Mouse (Mus musculus) thymus, adult 2 months (tissue): ENCODE measurements at regions not wholly inside any gene's neighbourhood (a gene's known extent, or its start where the extent isn't known, plus 50 kb on each side); places are given as distances from the start of the nearest gene placed in this dataset.

Source experiments
- DNase-seq: peaks from one replicate; pipeline ENCODE4 v3.0.0; 2021
- H3K27ac ChIP-seq: fragments of 200-500 bp; 2 replicates; pipeline ENCODE4 v1.5.1; 2012; ENCODE audit warnings: low read length, control low read depth; ENCODE audit not compliant: control insufficient read depth, insufficient read depth
- H3K27me3 ChIP-seq: fragments of 200-500 bp; 2 replicates; pipeline ENCODE4 v1.6.1; 2012; ENCODE audit warnings: mild to moderate bottlenecking, low read length, moderate library complexity, mixed read lengths; ENCODE audit not compliant: control insufficient read depth, insufficient read depth
- H3K36me3 ChIP-seq: fragments of 200-500 bp; 2 replicates; pipeline ENCODE4 v1.6.1; 2012; ENCODE audit warnings: mild to moderate bottlenecking, low read length, moderate library complexity; ENCODE audit not compliant: control insufficient read depth, insufficient read depth
- H3K4me1 ChIP-seq: fragments of 200-500 bp; replicated peaks from 2 replicates; pipeline ENCODE4 v1.6.1; 2012; ENCODE audit warnings: low read length; ENCODE audit not compliant: control insufficient read depth, insufficient read depth
- H3K4me3 ChIP-seq: fragments of 200-500 bp; 2 replicates; pipeline ENCODE4 v1.5.1; 2012; ENCODE audit warnings: mild to moderate bottlenecking, low read length, control low read depth, moderate library complexity; ENCODE audit not compliant: control insufficient read depth, insufficient read depth
- CTCF ChIP-seq: fragments of 200-500 bp; IDR thresholded peaks from 2 replicates; pipeline ENCODE4 v1.5.1; 2012; ENCODE audit warnings: mild to moderate bottlenecking, control low read depth, low read length, moderate library complexity, borderline replicate concordance; ENCODE audit not compliant: control insufficient read depth, poor library complexity, insufficient read depth; ENCODE audit errors: extremely low read depth
- POLR2A ChIP-seq: fragments of 200-500 bp; IDR thresholded peaks from 2 replicates; pipeline ENCODE4 v1.6.1; 2012; ENCODE audit warnings: mild to moderate bottlenecking, low read length, control low read depth, moderate library complexity; ENCODE audit not compliant: control insufficient read depth, poor library complexity, insufficient read depth; ENCODE audit errors: extremely low read depth
- WGBS: fragments of 180-500 bp; shearing (Covaris S2); methylation state at CpG from one replicate; pipeline ENCODE4 v1.1.7; 2018; 5-methylcytosine and 5-hydroxymethylcytosine counted together

DNA sequence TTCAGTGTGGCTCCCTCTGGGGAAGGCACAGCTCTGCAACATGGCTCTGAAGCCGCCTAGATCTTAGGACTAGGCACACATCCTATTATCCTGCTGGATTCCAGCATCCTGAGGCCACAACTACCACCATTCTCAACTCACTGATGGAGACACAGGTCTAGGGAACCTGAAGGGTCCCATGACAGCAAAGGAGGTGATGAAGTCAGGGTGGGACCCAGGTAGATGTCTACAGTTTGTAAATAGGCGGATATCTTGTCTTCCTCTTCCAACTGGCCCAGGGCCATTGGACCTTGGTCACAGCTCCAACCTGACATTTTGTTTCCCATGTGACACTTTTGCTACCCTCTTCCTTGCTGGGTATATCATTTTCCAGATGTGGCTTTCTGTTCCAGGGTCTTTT, 106.4 kb downstream of the Vapb start:
- H3K27ac ChIP-seq = no peak overlapping the region
- no peaks in the 10 kb centered on the region for H3K27me3 ChIP-seq
- no peak for TF ChIP-seq CTCF
- TF ChIP-seq POLR2A = no peak
- no peak overlapping the region for H3K4me3 ChIP-seq
- no peak for DNase-seq
- H3K36me3 ChIP-seq = no peaks in the 10 kb centered on the region
- H3K4me1 ChIP-seq = peaks cover 9% of the 10 kb centered on the region
- 88% methylated on average over 2 of the region's 2 CpGs for WGBS

DNA sequence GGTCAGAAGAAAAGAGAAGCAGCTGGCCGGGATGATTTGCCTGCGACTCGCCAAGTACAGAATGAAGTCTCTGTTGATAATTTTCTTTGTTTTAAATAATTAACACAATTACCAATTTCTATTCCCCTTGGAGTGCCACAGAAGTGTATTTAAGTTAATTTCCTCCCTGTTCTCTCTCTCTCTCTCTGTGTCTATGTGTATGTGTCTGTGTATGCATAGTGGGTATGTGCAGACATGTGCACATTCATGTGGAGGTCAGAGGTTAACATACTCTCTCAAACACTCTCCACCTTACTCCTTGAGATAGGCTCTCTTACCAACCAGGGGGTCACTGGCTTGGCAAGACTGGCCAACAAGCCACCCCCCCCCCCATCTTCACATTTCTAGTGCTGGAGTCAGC, 107.2 kb downstream of the Vapb start:
- Histone ChIP-seq H3K27me3 (no peaks in the 10 kb centered on the region), H3K4me1 (peaks cover 9% of the 10 kb centered on the region), H3K27ac (no peak overlapping the region), H3K36me3 (no peaks in the 10 kb centered on the region), H3K4me3 (no peak overlapping the region)
- TF ChIP-seq CTCF (no peak), POLR2A (no peak)
- DNase-seq = no peak
- WGBS = 96% methylated on average over 3 of the region's 3 CpGs

DNA sequence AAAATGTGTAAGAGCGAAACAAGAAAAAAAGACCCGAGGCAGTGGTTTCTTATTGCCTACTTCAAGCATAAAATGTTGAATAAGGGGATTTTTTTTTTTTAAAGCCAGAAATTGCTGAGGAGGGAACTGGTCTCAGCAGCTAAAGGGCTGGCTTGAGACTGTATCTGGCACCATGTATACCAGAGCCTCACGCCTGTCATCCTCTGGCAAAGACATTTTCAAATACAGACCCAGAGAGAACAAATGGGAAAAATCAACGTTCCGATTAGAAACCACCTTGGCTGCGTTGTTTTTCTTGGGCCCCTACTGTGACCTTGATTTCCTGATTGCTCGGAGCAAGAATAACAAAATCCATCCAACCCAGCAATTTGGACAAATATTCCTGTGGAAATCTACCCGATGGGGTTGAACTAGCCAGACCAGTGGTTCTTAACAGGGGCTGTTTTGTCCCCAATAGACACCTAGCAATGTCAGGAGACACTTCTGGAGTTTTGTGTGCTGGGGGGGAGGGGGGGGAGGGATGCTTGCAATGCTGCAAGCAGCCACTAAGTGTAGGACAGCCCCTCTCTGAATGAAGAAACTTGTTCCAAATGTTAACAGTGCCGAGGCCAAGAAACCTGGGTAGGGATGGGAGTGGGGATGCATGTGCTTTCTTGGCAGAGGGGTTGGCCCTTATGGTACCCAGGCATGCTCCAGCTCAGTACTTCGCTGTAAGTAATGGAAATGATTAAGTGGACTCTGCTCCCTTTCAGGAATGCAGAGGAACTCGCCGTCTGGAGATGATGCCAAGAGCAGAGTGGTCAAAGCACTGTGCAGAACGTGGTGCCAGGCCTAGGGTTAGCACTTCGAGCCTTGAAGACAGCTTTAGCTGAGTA, 108.1 kb downstream of the Vapb start:
- peaks cover 9% of the 10 kb centered on the region for H3K4me1 ChIP-seq
- no peak for DNase-seq
- H3K36me3 ChIP-seq = no peaks in the 10 kb centered on the region
- no peaks in the 10 kb centered on the region for H3K27me3 ChIP-seq
- TF ChIP-seq POLR2A (no peak), CTCF (no peak)
- 88% methylated on average over 14 of the region's 14 CpGs for WGBS
- H3K27ac ChIP-seq = no peak overlapping the region
- H3K4me3 ChIP-seq = no peak overlapping the region

DNA sequence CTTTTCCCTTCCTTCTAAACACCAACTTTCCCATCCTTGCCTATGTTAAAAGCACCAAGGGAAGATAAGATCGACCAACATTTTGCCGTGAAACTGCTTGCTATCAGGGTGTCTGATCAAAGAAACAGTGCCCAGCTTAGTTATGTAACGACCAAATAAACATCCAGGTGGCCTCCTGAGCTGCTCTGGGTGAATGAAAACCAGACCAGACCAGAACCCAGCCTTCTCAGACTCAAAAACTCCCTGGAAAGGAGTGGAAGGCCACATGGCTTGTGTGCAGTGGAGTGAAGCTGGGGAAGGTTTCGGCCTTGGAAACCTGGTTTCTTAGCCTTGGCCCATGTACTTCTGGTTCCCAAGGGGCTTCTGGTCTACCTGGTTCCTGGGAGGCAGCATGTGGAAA, 113.7 kb downstream of the Vapb start:
- no peak overlapping the region for H3K4me3 ChIP-seq
- TF ChIP-seq POLR2A = no peak
- no peak overlapping the region for H3K27ac ChIP-seq
- H3K36me3 ChIP-seq = no peaks in the 10 kb centered on the region
- 24% methylated on average over 4 of the region's 4 CpGs for WGBS
- H3K27me3 ChIP-seq = no peaks in the 10 kb centered on the region
- no peak for DNase-seq
- H3K4me1 ChIP-seq = peaks cover 31% of the 10 kb centered on the region

DNA sequence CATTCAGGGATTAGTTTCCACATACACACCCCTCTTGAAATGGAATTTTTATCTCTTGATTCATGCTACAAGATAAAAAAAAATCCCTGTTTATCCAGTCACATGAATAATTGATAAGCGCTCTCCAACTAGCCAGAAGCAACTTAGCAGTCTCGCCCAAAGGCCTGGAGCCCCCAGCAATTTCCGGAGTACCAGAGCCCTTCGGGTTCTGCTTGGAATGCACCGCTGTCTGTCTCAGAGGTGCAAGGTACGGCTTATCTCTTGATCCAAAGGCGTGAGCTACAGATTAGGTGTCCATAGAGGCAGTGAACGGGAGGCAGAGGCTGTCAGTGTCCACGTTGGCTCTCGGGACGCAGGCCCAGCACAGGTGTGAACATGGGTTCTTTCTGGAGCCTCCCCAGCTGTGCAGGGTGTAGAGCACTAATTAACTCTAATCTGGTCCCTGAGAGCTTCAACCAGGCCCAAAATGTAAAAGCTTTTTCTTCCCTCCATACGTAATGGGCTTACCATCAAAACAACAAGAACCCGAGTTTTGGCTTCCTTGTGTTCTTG, 116.9 kb downstream of the Vapb start:
- DNase-seq = peak; percentile 9
- peaks cover 41% of the 10 kb centered on the region for H3K4me1 ChIP-seq
- H3K27me3 ChIP-seq = no peaks in the 10 kb centered on the region
- WGBS = 52% methylated on average over 13 of the region's 13 CpGs
- H3K36me3 ChIP-seq = no peaks in the 10 kb centered on the region
- H3K27ac ChIP-seq = peak overlapping the region; percentile 59
- H3K4me3 ChIP-seq = no peak overlapping the region
- TF ChIP-seq CTCF (no peak), POLR2A (no peak)

DNA sequence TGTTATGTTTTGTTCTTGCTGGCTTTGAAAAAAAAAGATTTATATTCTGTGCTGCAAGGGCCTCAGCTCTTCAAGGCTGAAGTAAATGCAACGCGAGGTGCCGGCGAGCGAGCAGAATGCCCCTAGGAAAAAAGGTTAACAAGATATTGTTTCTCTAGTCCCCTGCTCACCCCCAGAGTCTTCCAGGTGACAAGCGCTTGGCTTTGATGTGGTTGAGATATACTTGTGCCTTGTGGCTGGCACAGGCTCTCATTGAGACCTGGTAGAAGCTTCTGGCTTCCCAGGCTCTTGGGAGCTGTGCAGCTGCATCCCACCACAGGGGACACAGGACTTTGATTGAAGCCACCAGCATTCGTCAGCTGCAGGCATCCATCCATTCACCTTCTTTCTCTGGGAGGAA, 117.5 kb downstream of the Vapb start:
- Histone ChIP-seq H3K27ac (peak overlapping the region; percentile 72), H3K36me3 (no peaks in the 10 kb centered on the region), H3K4me3 (no peak overlapping the region), H3K4me1 (peaks cover 41% of the 10 kb centered on the region), H3K27me3 (no peaks in the 10 kb centered on the region)
- no peak for TF ChIP-seq CTCF
- no peak for TF ChIP-seq POLR2A
- 3% methylated on average over 7 of the region's 7 CpGs for WGBS
- peak; percentile 75 for DNase-seq

DNA sequence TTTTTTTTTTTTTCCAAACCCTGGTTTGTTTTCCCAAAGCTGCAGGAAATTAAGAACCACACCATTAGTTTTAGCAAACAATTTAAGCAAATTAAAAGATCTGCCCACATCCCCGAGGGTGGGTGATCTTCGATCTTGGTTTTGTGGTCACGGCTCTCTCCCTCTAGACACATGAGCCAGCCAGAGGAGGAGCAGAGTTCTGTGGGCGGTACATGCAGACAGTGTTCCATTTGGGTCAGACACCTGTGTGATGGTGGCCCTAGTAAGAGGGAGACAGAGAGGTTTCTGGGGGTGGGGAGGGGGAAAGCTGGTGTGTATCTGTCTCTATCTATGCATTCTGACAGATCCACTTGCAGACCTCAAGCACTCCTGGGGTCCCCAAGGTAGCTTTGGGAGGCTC, 118.0 kb downstream of the Vapb start:
- TF ChIP-seq CTCF = no peak
- no peak for TF ChIP-seq POLR2A
- Histone ChIP-seq H3K36me3 (no peaks in the 10 kb centered on the region), H3K27me3 (no peaks in the 10 kb centered on the region), H3K4me3 (no peak overlapping the region), H3K4me1 (peaks cover 41% of the 10 kb centered on the region), H3K27ac (peak overlapping the region; percentile 65)
- WGBS = 1% methylated on average over 4 of the region's 4 CpGs
- peak; percentile 47 for DNase-seq
